Mouse (Mus musculus): ENCODE data around the gene Hesx1. TPM values are rescaled to one million over a fixed set of nuclear protein-coding genes. Genes with fewer than 3 reads are reported as not detected.

The Hesx1 gene
- total RNA-seq, 2 experiments from 2014 or later = 0.47 TPM; not detected in 1

DNA sequence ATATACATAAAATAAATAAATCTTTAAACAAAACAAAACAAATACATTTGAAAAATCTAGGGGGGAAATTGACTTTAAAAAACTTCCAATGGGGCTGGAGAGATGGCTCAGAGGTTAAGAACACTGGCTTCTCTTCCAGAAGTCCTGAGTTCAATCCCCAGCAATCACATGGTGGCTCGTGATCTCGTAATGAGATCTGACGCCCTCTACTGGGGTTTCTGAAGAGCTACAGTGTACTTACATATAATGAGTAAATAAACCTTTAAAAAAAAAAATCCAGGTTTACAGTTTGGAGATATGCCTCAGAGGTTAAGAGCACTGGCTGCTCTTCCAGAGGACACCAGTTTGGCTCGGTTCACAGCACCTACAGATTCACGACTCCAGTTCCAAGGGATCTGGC lies 17.3 kb downstream of the Hesx1 start:
- DNase-seq (ENCODE audit: low spot score in 2 of 2) = no peak

DNA sequence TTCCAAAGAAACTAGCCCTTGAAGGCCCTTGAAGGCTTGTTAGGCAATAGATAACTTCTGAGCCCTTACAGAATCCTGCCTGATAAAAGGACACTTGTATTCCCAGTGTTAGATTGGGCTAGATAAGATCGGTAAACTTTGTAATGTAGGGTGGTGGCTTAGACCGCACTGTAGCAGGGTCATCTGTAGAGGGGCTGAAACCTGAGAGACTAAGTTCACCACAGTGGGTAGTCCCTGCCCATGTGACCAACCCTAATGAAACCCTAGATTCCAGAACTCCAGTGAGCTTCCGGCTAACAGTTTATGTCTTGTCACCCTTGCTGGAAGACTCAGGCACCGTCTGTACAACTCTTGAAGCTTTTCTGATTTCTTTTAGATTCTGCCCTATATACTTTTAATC lies 19.4 kb downstream of the Hesx1 start:
- no peak for DNase-seq (ENCODE audit: low spot score in 2 of 2)

DNA sequence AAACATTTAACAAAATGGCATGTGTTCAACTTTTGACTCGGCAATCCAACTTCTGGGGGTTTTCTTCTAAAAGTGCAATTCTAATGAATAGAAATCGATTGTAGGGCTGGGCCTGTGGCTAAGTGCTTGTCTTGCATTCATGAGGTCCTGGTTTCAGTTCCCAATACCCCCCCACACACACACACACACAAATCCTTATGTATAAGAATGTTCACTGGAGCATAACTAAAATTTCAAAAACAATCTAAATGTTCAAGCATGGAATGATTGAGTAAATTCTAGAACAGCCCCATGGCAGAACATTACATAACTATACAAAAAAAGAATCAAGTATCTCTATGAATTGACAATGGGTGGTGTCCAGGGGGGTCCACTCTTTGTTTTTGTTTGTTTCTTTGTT lies 23.7 kb downstream of the Hesx1 start:
- DNase-seq (ENCODE audit: low spot score in 2 of 2) = no peak

DNA sequence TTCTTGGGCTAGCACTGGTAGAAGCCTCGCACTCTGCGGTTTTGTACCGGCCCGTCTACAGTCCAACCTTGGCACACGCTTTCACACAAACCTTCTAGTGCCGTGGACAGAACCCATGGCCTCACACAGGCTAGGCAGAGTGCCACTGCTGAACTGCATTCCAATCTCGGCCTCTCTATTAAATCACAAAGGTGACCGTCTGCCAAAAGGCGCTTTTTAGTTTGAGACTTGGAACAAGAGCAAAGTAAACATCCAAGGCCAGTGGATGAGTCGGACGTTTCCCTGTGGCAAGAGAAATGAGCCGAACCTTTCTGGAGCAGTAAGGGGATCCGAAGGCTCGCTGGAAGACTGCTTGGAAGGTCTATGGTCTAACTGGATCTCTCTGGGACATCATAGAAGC lies 25.6 kb downstream of the Hesx1 start:
- DNase-seq (ENCODE audit: low spot score in 2 of 2) = no peak

DNA sequence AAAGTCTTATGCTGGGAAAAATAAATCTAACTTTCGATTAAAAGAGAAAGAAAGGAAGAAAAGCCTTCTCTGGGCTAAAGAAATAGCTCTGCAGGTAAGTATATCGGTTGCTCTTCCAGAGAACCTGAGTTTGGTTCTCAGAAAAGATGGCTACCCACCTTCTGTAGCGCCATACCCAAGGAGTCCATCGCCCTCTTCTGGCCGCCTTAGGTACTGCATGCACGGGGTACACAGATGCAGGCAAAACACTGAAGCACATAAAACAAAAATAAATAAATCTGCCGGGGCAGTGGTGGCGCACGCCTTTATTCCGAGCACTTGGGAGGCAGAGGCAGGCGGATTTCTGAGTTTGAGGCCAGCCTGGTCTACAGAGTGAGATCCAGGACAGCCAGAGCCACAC lies 28.7 kb downstream of the Hesx1 start:
- peak; percentile 44 to 61 for DNase-seq (ENCODE audit: low spot score in 2 of 2)

DNA sequence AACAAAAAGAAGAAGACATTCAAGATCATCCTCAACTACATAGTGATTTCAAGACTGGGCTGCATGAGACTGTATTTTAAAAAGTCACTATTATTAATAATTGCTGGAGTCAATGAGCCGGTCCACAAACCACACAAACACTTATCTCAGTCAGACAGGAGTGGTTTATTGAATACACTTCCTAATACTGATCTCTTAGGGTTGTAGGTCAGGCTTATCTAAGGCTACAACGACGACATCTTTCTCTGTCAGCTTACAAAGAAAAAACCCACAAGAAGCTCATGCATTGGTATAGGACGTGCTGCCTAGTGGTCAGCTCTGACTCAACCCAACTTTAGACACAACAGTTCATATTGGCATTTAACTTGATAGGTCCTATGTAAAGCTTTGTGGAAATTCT lies 30.4 kb downstream of the Hesx1 start:
- no peak for DNase-seq (ENCODE audit: low spot score in 2 of 2)

DNA sequence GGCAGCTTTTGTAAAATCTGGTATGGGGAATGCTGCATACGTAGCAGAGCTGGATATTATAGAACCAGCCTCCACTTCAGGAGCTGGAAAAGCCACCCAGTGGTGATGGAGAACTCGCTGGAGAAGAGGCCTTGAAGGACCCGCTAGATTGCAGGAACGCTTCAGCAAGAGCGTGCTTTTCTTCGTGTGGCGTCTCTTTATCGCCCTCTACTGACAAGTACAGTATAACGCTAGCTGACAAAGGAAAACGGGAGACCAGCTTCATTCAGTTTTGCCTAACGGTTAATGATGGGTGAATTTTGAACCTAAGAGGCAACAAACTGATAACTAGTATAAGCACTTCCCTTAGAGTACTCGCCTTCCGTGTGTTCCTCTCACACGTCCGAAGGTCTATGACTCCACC lies 35.6 kb downstream of the Hesx1 start:
- peak in 1 of 2 experiments; percentile 40 for DNase-seq (ENCODE audit: low spot score in 2 of 2)

DNA sequence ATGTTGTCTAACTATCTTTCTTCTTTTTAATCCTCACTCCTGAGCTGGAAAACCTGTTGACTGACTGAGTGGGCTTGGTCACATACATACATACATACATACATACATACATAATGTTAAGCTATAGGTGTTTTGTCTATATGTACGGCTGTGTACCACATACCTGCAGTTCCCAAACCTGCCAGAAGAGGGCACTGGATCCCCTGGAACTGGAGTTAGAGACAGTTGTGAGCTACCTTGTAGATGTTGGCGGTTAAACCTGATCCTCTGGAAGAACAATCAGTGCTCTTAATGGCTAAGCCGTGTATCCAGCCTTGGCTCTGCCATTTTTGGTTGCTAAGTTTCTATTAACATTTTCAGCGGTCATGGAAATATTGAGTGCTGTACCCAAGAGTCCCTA lies 36.9 kb downstream of the Hesx1 start:
- DNase-seq (ENCODE audit: low spot score in 2 of 2) = peak in 1 of 2 experiments; percentile 73

DNA sequence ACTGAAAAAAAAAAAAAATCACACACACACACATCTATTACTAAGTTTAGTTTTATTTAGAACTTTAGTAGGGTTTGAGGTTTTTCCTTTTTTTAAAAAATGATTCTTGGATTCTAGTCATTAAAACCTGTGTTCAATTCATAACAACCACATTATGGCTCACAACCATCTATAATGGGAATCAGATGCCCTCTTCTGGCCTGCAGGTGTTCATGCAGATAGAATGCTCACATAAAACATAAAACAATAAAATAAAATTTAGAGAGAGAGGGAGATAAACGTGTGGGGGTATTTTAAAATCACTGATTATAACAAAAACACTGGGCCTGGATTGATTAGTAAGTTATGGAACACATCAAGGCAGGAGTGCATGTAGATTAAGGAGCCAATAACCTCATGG lies 43.3 kb downstream of the Hesx1 start:
- no peak for DNase-seq (ENCODE audit: low spot score in 2 of 2)

DNA sequence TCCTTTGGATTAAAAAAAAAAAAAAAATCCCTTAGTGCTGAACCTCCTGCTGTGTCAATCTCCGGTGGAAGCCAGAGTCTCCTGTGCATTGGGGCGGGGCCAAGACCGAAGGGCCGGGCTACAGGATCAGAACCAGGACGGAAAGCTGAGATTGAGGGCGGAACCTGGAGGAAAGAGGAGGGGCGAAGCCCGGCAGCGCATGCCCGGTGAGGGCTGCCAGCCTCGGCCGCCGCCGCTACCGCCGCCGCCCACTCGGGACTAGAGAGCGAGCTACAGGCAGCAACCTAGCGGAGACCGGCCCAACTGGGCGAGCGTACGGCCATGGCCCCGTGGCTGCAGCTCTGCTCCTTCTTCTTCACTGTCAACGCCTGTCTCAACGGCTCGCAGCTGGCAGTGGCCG lies 44.6 kb downstream of the Hesx1 start, which contains the start of gene Il17rd:
Gene Il17rd, plus strand, starts transcription at position 159 of the 400 bp plus-strand sequence.
- DNase-seq (ENCODE audit: low spot score in 2 of 2) = peak; percentile 82 to 89

DNA sequence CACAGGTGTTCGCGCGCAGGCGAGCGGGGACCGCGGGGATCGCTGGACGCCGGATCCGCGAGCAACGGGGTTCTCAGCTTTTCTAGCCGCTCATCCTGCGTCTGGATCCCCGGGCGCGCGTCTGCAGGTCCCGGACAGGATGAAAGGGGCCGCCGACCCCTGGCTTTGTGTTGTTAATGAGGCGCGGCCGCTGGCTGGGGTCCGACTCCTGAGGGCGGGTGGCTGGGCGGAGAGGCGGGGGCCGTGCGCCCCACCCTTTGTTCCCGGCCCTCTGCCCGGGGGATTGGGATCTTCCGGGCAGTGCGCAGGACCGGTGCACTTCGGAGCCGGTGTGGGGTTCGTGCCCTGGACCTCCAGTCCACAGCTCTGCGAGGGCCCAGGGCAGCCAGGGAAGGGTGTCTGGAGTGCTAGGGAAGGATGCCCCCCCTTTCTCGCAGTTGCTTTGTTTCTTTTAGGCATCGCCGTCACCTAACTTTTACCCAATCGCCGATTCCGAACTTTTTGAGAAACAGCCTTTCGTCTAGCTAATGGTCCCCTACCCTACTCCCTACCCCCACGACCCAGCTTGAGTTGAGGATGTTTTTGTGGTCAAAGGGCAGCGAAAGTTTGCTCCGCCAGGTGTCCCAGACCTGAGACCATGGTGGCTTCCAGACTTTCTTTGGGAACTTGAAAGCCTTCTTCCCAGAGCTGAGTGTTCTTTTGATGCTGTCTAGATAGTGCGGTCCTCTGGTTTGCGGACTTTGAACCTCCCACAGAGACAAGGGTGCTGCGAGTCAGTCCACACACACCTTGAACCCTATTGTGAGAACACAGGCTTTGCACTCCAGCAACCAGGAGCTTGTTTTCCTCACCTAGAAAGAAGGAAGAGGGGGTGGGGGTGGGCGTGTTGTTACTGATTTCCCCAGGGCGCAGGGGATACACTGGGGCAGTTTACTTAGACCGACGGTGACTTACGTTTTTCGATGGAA lies 45.3 kb downstream of the Hesx1 start:
- DNase-seq (ENCODE audit: low spot score in 2 of 2) = peak; percentile 52 to 59

DNA sequence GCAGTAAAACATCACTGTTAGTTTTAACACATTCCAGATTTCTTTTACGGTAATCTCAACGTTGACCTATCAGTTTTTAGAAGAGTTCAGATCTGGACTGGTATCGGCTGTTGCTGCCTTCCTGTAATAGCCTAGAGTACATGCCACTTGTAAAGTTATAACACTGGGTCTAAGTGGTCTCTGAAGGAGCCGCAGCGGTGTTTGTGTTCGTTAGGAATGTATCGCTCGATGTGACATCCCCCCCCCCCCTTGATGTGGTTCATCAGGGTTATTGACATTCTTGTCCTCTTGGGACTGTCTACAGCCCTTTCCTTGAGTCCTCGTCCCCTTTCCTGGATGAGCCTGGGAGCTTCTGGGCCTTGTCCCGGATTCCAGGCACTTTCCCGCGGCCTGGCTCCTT lies 46.2 kb downstream of the Hesx1 start:
- DNase-seq (ENCODE audit: low spot score in 2 of 2) = no peak

DNA sequence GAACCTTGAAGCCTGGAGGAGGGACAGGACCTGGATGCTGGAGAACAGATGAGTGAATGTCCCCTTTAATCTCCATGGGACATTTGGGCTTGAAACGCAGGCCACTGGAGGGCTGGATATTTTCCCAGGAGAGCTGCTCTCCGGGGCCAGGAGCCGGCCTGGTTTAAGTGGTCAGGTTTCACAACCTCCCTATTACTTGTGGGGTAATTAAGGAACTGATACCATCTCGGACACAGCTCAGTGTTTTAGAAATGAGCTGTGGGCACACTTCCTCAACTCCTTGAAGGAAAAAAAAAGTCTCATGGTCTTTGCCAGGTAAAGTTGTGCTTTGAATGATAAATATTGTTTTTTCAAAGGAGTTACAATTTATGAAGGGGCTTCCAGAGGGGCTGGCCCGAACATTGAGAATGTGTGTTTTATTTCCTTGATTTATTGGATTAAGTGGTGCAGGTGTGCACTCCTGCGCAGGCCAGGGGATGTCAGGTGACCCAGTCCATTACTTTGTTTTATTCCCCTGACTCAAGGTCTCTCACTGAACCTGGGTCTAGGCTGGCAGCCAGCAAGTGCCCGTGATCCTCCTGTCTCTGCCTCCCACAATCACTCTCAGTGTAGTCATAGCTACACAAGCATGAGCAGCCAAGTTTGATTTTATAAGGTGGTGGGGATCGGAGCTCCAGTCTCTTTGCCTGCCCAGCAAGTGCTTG lies 48.2 kb downstream of the Hesx1 start:
- no peak for DNase-seq (ENCODE audit: low spot score in 2 of 2)

DNA sequence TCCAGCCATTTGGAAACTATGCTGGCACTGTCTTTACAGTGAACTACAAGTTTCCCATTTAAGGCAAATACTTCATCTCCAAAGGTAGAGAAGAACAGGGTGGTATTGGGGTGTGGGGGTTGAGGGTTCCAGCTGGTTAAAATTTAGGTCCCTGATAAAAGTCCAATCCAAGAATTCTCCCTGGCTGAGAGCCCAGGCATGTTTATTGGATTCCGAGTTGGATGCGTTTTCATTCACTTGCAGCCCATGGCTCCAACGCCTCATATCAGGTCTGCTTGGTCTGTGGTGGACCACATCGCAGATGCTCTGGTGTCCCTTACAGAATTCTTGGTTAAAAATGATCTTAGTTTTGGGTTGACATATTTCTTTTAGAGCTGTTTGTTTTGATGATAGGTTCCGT lies 49.2 kb downstream of the Hesx1 start:
- no peak for DNase-seq (ENCODE audit: low spot score in 2 of 2)

DNA sequence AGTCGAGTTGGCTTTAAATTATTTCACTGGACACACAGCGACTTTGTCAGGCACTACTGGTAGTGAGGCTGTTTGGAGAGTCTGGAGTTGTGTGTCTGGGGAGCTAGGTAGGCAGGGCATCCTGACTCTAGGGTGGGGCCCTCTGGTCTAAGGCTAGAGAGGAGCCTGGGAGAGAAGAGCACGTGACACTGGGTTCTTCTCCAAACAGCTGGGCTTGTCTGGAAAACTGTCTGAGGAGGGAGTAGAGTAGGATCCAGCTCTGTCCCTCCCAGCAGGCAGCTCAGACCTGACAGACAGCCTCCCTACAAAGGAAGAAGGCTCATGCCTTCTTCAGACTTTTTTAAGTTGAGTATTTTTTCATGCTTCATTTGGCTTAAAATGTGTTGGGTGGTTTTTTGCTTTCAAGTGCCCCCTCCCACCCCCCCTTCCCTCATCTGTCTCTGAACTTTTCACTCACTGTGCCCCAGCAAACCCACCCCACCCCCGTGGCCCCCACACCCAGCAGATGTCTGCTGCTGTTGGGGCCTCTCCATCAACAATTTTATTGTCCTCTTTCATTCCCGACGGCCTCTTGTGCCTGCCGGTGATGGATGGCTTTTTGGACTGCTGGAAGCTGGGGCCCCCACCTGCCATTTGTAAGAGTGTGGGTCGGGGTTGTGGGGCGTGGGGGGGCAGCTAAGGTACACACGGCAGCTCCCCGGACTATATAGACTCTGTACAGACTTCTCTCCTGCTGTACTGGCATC lies 50.2 kb downstream of the Hesx1 start:
- peak in 1 of 2 experiments; percentile 55 for DNase-seq (ENCODE audit: low spot score in 2 of 2)

DNA sequence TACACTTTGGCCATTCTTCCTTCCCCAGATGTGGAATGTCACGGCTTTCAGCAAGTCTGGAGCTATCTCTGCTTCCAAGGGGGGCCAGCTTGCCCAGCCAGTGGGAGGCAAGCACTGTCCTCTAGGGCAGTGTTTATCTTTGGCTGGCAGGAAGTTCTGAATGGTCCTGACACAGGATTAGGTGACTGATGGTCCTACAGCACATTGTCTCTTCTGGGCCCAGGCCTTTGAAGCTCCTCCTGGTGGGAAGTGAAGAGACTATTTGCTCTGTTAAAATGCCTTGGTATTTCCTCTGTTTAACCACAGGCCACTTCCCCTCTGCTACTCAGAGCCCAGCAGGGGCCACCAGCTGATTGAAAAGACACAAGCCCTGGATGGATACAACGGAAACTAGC lies 50.7 kb downstream of the Hesx1 start:
- no peak for DNase-seq (ENCODE audit: low spot score in 2 of 2)

DNA sequence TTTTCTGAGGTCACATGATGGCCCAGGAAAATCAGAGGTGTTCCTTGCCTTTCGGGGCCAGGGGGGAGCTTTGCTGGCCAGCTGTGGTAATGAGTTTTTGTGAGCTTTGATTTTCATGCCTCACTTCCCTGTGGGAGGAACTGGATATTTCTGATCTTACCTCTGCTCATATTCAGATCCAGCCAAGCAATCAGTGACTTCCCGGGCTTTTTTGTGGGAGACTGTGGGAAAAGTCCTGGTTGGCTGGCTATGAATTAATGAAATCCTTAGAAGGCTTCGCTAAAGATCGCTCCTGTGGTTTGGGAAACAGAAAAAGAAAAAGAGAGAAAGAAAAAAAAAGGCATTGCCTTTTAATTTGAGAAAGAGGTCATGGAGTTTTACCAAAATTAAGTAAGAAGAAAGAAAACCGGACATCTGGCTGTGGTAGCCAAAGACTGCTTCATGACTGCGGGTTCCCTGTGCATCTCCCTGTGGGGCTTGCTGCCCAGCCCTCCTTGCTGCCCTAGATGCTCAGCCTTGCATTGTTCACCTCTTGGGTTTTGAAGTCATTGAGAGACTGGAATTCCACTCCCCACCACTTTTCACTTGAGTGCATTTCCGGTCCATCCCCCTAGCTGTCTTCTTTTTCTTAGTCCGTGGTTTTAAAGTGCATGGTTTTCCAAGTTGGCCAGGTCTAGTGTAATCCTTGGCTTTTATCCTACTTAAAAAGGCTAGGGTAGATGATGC lies 54.2 kb downstream of the Hesx1 start:
- DNase-seq (ENCODE audit: low spot score in 2 of 2) = no peak

DNA sequence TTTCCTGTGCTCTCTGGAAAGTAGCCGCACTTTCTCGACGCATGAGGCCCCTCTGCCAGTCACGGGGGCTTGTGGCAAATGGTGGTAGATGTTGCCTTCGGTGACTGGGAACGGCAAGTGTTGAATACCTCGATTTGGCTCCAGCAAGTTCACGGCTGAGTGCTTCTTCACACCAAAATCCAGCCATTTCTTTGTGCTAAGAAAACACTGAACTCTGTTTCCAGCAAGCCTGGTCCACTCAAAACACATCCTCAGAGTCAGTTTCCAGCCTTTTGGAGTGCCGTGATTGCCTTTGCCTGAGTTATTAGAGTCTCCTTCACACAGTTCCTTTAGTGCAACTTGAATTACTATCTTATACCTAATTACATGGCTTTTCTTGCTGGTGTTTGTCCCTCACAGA lies 55.8 kb downstream of the Hesx1 start:
- DNase-seq (ENCODE audit: low spot score in 2 of 2) = no peak

DNA sequence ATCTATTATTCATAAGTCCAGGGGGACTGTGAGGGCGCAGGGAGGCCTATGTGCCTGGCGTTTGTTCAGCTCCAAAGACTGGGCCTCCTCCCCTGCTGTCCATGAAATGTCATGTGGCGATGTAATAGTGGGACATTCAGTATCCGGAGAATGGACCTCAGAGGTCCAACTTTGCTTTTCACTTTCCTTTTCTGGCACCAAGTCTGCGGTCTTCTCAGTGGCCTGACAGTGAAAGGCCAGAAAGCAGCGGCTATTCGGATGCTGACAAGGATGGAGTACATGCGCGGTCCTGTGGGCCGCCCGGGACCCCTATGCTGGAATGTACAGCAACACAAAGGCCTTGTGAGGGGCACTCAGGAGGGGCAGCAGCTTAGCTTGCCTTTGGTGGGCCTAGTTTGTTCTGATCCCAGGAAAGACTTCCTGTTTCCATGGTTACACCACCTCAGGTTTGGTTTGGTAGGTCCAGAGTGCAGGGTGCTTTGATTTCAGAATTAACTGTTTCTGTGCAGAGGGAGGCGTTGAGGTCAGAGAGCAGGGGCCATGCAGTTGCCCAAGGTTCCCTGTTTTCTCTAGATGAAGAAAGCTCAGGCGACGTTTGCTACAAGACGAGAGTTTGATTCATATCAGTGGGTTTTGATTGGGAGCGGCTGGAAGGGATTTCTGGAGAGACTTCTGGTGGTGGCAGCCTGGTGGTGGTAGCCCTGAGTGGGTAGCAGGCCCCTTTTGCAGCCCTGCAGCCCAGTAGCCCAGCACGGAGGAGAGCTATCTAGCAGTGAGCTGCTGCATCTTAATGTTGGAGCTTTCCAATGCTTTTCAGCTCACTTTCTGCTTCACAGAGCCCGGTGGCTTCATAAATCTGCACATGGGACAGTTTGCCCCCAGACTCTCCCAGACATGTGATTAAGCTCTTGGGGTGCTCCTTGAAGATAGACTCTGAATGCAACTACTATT lies 56.6 kb downstream of the Hesx1 start:
- no peak for DNase-seq (ENCODE audit: low spot score in 2 of 2)

DNA sequence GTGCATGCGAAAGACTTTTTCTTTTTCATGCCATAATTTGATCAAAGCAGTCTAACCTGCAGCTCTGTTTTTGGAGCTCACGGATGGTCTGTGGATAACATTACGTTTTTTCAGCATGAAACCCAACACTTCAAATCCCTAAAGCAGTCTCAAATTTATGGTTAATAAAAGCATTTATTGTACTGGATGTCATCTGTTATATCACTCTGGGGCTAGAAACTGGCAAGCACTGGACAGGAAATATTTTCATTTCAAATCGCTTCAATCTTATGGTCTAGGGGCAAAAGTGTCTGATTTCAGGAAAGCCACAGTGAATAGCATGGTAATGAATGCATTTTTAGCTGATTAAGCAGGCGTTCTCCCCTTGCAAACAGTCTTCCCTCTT lies 57.3 kb downstream of the Hesx1 start:
- no peak for DNase-seq (ENCODE audit: low spot score in 2 of 2)

All from gastrocnemius, postnatal 4 days (tissue).